Mouse (Mus musculus) spleen, adult 18-20 months (tissue): Measurements from ENCODE around the gene Calca.
"Not testable (repeated sequence)": the region's sequence is repeated elsewhere in the genome, so short reads cannot be mapped to it uniquely, and the experiment has no call there.

Experiments used
- DNase-seq, 2 experiments: peaks; one replicate each; pipeline ENCODE4 v3.0.0; 2022; ENCODE audit warnings: mixed read lengths in 2 of 2

The Calca gene

DNA sequence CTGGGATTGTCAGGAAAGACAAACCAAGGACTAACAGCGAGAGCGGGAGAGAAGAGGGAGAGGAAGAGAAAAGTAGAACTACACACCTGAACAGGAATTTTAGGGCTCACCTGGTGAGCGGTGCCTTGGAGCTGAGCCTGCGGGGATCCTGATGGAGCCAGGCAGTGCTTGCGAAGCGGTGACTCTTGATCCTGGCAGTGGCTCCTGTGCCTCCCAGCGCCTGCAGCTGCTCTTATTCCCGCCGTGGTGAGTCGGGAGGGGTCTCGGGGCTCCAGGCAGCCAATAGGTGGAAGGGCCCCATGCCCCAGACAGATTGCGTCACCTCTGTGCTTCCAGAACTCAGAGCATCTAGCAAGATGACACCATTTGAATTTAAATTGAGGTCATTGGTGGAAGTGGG, at the start of gene Calca:
Gene Calca, minus strand, starts transcription at position 256 of the 400 bp plus-strand sequence.
- no peak for DNase-seq

DNA sequence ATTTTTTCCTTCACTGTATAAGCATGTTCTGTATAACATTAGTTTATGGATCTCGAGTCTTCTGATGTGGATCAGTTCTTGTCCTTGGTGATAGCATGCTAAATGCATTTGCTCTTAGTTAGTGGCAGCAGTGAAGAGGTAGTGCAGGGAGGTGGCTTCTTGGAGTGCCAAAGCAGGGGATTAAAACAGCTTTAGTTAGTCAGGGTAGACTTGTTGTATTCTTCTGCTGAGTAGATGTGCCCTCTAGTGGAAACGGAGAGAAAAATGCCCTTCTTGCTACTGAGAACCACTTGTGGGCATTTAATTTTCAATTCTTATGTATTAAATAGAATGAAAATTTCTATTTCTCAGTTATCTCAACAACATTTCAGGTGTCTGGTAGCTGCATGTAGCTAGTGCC, 36.5 kb upstream of the Calca start:
- DNase-seq: no peak

DNA sequence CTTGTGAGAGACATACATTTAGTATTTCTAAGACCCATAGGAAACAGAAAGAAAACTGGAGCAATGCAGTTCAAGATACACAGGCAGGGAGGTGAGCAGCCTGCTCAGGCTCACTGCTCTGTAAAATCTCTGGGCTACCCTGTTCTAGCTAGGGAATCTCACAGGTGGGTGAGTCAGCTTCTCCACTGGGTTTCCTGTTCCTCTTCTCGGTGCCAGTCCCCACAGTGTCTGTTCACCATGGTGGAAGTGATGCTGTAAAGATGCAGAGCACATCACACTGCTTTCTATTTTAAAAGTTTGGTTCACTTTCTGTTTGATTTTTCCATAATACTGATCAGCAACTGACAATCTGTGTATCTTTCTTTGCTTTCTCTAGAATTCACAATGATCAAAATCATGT, 35.2 kb upstream of the Calca start:
- no peak for DNase-seq

- DNase-seq: no peak
These were observed 13.6 kb upstream of the Calca start for GRCm38 (mm10) chr7:114649730-114650129.

DNA sequence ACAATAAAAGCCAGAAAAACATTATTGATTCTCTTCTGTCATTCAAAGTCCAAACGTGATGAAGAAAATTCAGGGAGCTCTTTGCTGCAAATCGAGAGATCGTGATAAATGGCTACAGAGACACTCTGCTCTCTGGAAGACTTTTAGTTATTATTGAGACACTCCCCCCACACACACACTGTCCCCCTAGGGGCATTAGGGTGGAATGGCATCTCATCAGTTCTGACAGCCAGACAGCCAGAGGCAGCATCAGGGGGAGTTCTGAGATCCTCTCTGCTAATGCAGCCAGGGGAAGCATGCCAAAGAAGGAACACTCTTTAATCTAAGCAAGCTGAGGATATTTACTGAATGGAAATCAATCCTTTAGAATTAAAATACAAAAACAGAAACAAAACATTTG, 12.6 kb upstream of the Calca start:
- no peak for DNase-seq

GRCm38 (mm10) chr7:114635569-114636101, 522 bp downstream of the Calca start:
- DNase-seq: peak in 1 of 2 experiments; percentile 31

- DNase-seq: no peak
These were observed 1.8 kb downstream of the Calca start for GRCm38 (mm10) chr7:114634386-114634785.

DNA sequence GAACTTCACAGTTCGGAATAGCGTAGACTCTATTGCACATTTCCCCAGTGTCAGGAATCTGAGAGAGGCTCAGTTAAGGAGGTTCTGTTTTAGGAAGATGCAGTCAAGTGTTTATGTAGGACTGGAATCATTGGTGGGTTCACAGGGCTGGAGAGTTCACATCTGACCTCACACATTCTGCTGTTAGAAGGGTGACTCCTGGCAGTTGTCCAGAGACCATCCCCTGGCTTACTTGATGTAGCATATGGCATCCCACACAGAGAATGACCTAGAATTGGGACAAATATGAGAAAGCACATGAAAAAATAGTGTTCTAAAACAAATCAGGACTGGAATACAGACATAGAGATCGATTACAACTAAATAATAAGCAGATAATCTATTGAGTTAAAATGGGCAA, 10.2 kb downstream of the Calca start:
- no peak for DNase-seq

DNA sequence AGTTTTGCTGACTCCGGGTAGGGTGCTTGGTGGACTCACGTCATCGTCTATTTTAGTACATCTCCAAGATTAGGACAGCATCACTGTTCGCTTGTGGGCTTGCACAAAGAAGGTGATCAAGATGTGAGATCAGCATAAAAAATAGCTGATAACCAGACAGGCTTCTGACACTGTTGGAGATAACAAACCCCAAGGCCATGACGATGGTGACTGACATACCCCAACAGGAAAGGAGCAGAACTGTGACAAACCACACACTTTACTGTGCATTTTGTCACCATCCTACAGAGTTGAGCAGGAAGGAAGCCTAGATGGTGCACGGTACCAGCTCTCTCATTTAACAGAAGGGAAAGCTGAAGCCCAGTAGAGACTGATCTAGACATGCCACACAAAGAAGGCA, 19.4 kb downstream of the Calca start:
- no peak for DNase-seq

DNA sequence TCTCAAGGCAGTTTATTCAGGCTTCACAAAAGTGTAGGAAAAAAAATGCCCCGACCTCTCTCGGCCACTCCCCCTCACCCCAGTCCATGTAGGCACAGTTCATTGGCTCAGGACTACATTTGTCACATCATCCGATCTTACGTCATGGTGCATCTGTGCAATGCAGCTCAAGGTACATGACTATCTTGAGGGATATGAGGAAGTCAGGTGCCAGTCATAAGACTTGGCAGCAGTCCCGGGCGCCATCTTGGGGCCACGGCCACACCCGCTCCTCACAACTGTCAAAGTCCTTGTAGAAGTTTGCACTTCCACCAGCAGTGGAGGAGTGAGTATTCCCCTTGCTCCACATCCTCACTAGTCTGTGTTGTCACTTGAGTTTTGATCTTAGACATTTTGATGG, 41.8 kb downstream of the Calca start:
- DNase-seq: not testable (repeated sequence)

DNA sequence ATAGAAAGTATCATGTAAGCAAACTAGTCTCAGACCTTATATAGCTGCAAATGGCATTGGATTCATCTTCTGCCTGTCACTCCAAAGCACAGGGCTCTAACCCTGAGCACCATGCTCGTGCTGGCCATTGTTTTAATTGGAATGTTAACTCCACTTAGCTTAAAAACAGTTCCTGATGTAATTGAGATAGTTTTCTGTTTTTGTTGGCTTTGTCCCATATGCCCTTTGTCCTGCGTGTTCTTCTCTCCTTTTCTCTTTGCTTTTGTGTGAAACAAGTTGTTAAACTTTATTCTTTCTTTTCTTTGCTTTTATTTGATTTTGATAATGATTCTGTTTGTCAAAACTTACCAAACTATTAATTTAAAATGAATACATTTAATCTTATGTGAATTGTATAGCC, 53.7 kb downstream of the Calca start:
- DNase-seq: no peak
